In the genomic region with DNA sequence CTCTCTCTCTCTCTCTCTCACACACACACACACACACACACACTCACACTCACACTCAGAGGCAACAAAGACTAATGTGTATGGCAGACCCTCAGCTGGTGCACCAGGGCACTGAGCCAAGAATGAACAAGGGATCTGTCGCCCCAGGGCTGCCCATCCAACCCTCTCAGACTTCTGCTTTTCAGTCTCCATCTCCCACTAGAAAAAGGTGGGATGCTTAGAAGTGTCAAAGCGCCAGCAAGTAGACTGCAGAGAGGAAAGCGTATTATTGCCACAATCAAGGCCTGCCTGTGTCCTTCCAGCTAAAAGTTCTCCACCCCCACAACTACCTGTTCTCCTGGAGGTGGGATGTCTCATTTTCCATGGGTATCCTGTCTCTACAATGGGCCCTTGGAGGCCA, we compare ENCODE assay signal across 10 mouse cellular contexts. TPM values are rescaled to one million over a fixed set of nuclear protein-coding genes. Genes with fewer than 3 reads are reported as not detected.
DNase-seq lines count a peak whose midpoint lies in the region; ATAC-seq and TF ChIP-seq lines count a peak whose summit lies in the region.
"Had no signal": no experiment of that assay in that cellular context is flagged by ENCODE, and none has a peak within 500 bp of the region (broad histone marks: within the 10 kb centered on the region; RNA-seq: fewer than 3 reads in every experiment).

No protein-coding gene starts in this region.

- 53% methylated on average over 3 of the region's 3 CpGs for WGBS in forebrain, embryonic 16.5 days
- 73% methylated on average over 3 of the region's 3 CpGs for WGBS in liver, postnatal 0 days (ENCODE audit: insufficient replicate concordance)

- peak overlapping the region; percentile 84 for H3K4me2 ChIP-seq in forebrain, embryonic 16.5 days (ENCODE audit: low read length)
- peak overlapping the region; percentile 94 for H3K4me2 ChIP-seq in liver, postnatal 0 days (ENCODE audit: low read depth, low read length)

- TF ChIP-seq EP300 in liver, postnatal 0 days (IDR thresholded peaks at IDR 0.05; ENCODE audit: low read depth), result no peak

- no peak overlapping the region for H3K9ac ChIP-seq in forebrain, embryonic 16.5 days (replicated peaks; ENCODE audit: low read depth, low read length)
- 0 out of 2 replicates have a peak overlapping the region, but pooled peaks have one; percentile 90 for H3K9ac ChIP-seq in liver, postnatal 0 days (replicated peaks)

- peaks cover 36% of the 10 kb centered on the region for H3K4me1 ChIP-seq in forebrain, embryonic 16.5 days (replicated peaks; ENCODE audit: control insufficient read depth, insufficient read depth, low read length)
- H3K4me1 ChIP-seq in liver, postnatal 0 days (ENCODE audit: insufficient read depth), result peaks cover 34% of the 10 kb centered on the region

- DNase-seq in left cerebral cortex, adult 2 months (ENCODE audit: extremely low spot score in 1 of 2, low spot score in 2 of 2), result no peak
- DNase-seq in left cerebral cortex, postnatal 14 days (ENCODE audit: low spot score in 2 of 2), result no peak
- peak; percentile 19 for DNase-seq in Muller cell, postnatal 12 days (ENCODE audit: inconsistent ontology term)
- DNase-seq in liver, postnatal 0 days, result no peak
- DNase-seq in frontal cortex, postnatal 36 days (ENCODE audit: low spot score in 2 of 2), result no peak
- DNase-seq in ovary, adult 18-20 months (ENCODE audit: low spot score), result no peak
- DNase-seq: kidney, postnatal 36 days; thymus, adult 2 months had no signal

- H3K27ac ChIP-seq in left cerebral cortex, adult 2 months, result no peak overlapping the region
- H3K27ac ChIP-seq in forebrain, embryonic 16.5 days (ENCODE audit: low read length), result no peak overlapping the region
- H3K27ac ChIP-seq in liver, postnatal 0 days (ENCODE audit: low read depth), result no peak overlapping the region

- H3K27me3 ChIP-seq in forebrain, embryonic 16.5 days (replicated peaks; ENCODE audit: control insufficient read depth, insufficient read depth, low read length), result no peaks in the 10 kb centered on the region
- no peaks in the 10 kb centered on the region for H3K27me3 ChIP-seq in liver, postnatal 0 days (ENCODE audit: insufficient read depth, low read length)

- peak overlapping the region; percentile 92; the same call in 1 of the 2 replicates for H3K4me3 ChIP-seq in left cerebral cortex, adult 2 months
- no peak overlapping the region for H3K4me3 ChIP-seq in forebrain, embryonic 16.5 days (replicated peaks; ENCODE audit: low read length)
- peak overlapping the region; percentile 81; the same call in 1 of the 2 replicates for H3K4me3 ChIP-seq in liver, postnatal 0 days (ENCODE audit: low read depth, low read length)

- no peak for ATAC-seq in forebrain, embryonic 16.5 days
- no peak for ATAC-seq in liver, postnatal 0 days
- ATAC-seq in megakaryocyte-erythroid progenitor cell, adult 5-6 weeks (replicated peaks; ENCODE audit: low FRiP score, low TSS enrichment, poor library complexity, severe bottlenecking), result no peak

- TF ChIP-seq CTCF in left cerebral cortex, adult 2 months (IDR thresholded peaks at IDR 0.05), result no peak
- no peak for TF ChIP-seq CTCF in liver, postnatal 0 days (IDR thresholded peaks at IDR 0.05; ENCODE audit: low read depth)

- no peaks in the 10 kb centered on the region for H3K36me3 ChIP-seq in forebrain, embryonic 16.5 days (ENCODE audit: control insufficient read depth, insufficient read depth)
- no peaks in the 10 kb centered on the region for H3K36me3 ChIP-seq in liver, postnatal 0 days (replicated peaks; ENCODE audit: insufficient read depth, low read length)

- H3K9me3 ChIP-seq in forebrain, embryonic 16.5 days (ENCODE audit: control insufficient read depth, low read length), result no peaks in the 10 kb centered on the region
- H3K9me3 ChIP-seq in liver, postnatal 0 days (ENCODE audit: low read length), result no peaks in the 10 kb centered on the region

- intact Hi-C loops in left cerebral cortex, adult 2 months (cut with DNase I), result no loop called here
- intact Hi-C loops in left cerebral cortex, postnatal 14 days (cut with DNase I), result no loop called here

RNA-seq across cellular contexts. Expression of a gene that starts 1.4 kb away (rescaled TPM):
- 10 to 100 TPM; 10.8 to 11.4 TPM for total RNA-seq in left cerebral cortex, adult 2 months (2021)
- total RNA-seq in left cerebral cortex, postnatal 14 days (2021), result 10 to 100 TPM in 1 of 2 experiments, 1 to 10 TPM in 1; 9.9 to 14.1 TPM
- 20.6 and 21.4 TPM in 2 replicates for polyA plus RNA-seq in forebrain, embryonic 16.5 days (2015; fragmentation: Nextera tagmentation; extraction: Ambion mirVana)
- polyA plus RNA-seq in liver, postnatal 0 days (2015; fragmentation: Nextera tagmentation; extraction: Ambion mirVana), result 31.8 and 32.3 TPM in 2 replicates
- total RNA-seq in megakaryocyte-erythroid progenitor cell, adult 5-6 weeks (2014; fragmentation: Nextera tagmentation), result 6.7 and 25.3 TPM in 2 replicates
- total RNA-seq in megakaryocyte-erythroid progenitor cell, adult 5-6 weeks (2017), result 11.8 and 16.6 TPM in 2 replicates

RNA-seq across cellular contexts. Expression of a gene that starts 27.2 kb away (rescaled TPM):
- 10 to 100 TPM; 17.8 to 19.7 TPM for total RNA-seq in left cerebral cortex, adult 2 months (2021)
- 10 to 100 TPM; 19.5 to 28.5 TPM for total RNA-seq in left cerebral cortex, postnatal 14 days (2021)
- 21.3 and 23.1 TPM in 2 replicates for polyA plus RNA-seq in forebrain, embryonic 16.5 days (2015; fragmentation: Nextera tagmentation; extraction: Ambion mirVana)
- 106 and 118 TPM in 2 replicates for polyA plus RNA-seq in liver, postnatal 0 days (2015; fragmentation: Nextera tagmentation; extraction: Ambion mirVana)
- total RNA-seq in megakaryocyte-erythroid progenitor cell, adult 5-6 weeks (2014; fragmentation: Nextera tagmentation), result 34.5 and 36.1 TPM in 2 replicates
- total RNA-seq in megakaryocyte-erythroid progenitor cell, adult 5-6 weeks (2017), result 18.7 and 18.9 TPM in 2 replicates

RNA-seq across cellular contexts. Expression of a gene that starts 34.1 kb away (rescaled TPM):
- 1 to 10 TPM; 1.8 to 2.2 TPM for total RNA-seq in left cerebral cortex, adult 2 months (2021)
- total RNA-seq in left cerebral cortex, postnatal 14 days (2021), result 1 to 10 TPM; 2.5 to 5.0 TPM
- 0.75 and 0.85 TPM in 2 replicates for polyA plus RNA-seq in forebrain, embryonic 16.5 days (2015; fragmentation: Nextera tagmentation; extraction: Ambion mirVana)
- polyA plus RNA-seq in liver, postnatal 0 days (2015; fragmentation: Nextera tagmentation; extraction: Ambion mirVana), result 2.5 and 2.9 TPM in 2 replicates
- 0.70 and 3.1 TPM in 2 replicates for total RNA-seq in megakaryocyte-erythroid progenitor cell, adult 5-6 weeks (2014; fragmentation: Nextera tagmentation)
- 1.6 TPM in 1 of 2 replicates, not detected in the other for total RNA-seq in megakaryocyte-erythroid progenitor cell, adult 5-6 weeks (2017)
